Mouse (Mus musculus) 3134 (cell line): Measurements from ENCODE around the gene Alkbh7.

ENCODE experiments used
- DNase-seq: peaks from one replicate; pipeline ENCODE4 v3.0.0-alpha.2; 2011; ENCODE audit warnings: low spot score; ENCODE audit not compliant: insufficient read length; ENCODE audit errors: extremely low read depth

Alkbh7 gene

GRCm38 (mm10) chr17:56997029-56997667, at the start of gene Alkbh7:
Gene Alkbh7, plus strand, starts transcription at chr17:56997339.
- peak; percentile 97 for DNase-seq

- DNase-seq, result no peak
Measured at GRCm38 (mm10) chr17:56950915-56951314, 46.2 kb upstream of the Alkbh7 start.

GRCm38 (mm10) chr17:56952639-56953038, 44.5 kb upstream of the Alkbh7 start:
- no peak for DNase-seq

GRCm38 (mm10) chr17:56954871-56955270, 42.3 kb upstream of the Alkbh7 start:
- DNase-seq, result no peak

GRCm38 (mm10) chr17:56957763-56958429, 39.2 kb upstream of the Alkbh7 start:
- peak; percentile 28 for DNase-seq

- DNase-seq, result no peak
Measured at GRCm38 (mm10) chr17:56958667-56959066, 38.5 kb upstream of the Alkbh7 start.

GRCm38 (mm10) chr17:56961880-56962279, 35.3 kb upstream of the Alkbh7 start:
- no peak for DNase-seq

GRCm38 (mm10) chr17:56962642-56963405, 34.3 kb upstream of the Alkbh7 start:
- DNase-seq, result no peak

- no peak for DNase-seq
Measured at GRCm38 (mm10) chr17:56963646-56964045, 33.5 kb upstream of the Alkbh7 start.

- no peak for DNase-seq
Measured at GRCm38 (mm10) chr17:56969321-56969720, 27.8 kb upstream of the Alkbh7 start.

- DNase-seq, result no peak
Measured at GRCm38 (mm10) chr17:56970081-56970480, 27.1 kb upstream of the Alkbh7 start.

GRCm38 (mm10) chr17:56973956-56974707, 23.0 kb upstream of the Alkbh7 start:
- DNase-seq, result no peak

- DNase-seq, result no peak
Measured at GRCm38 (mm10) chr17:56974708-56975240, 22.4 kb upstream of the Alkbh7 start.

- DNase-seq, result no peak
Measured at GRCm38 (mm10) chr17:56975391-56975790, 21.7 kb upstream of the Alkbh7 start.

GRCm38 (mm10) chr17:56976531-56977390, 20.4 kb upstream of the Alkbh7 start:
- no peak for DNase-seq

GRCm38 (mm10) chr17:56979524-56979923, 17.6 kb upstream of the Alkbh7 start:
- DNase-seq, result no peak

GRCm38 (mm10) chr17:56981049-56981448, 16.1 kb upstream of the Alkbh7 start:
- no peak for DNase-seq

- DNase-seq, result no peak
Measured at GRCm38 (mm10) chr17:56982013-56982412, 15.1 kb upstream of the Alkbh7 start, which contains the start of gene Acer1. Gene Acer1, minus strand, starts transcription at chr17:56982126.

- no peak for DNase-seq
Measured at GRCm38 (mm10) chr17:56984886-56985285, 12.3 kb upstream of the Alkbh7 start.

GRCm38 (mm10) chr17:56985656-56986055, 11.5 kb upstream of the Alkbh7 start:
- DNase-seq, result no peak
